Mouse (Mus musculus) C2C12 (cell line): ENCODE measurements around the gene Zscan4b. TPM values are rescaled to one million over a fixed set of nuclear protein-coding genes. Genes with fewer than 3 reads are reported as not detected.
"Not testable (repeated sequence)": the region's sequence is repeated elsewhere in the genome, so short reads cannot be mapped to it uniquely, and the experiment has no call there.

ENCODE experiments used
- H3K27me3 ChIP-seq: one replicate; pipeline ENCODE4 v1.6.1; 2011; ENCODE audit not compliant: control insufficient read depth, insufficient read depth, insufficient read length
- H3K36me3 ChIP-seq: one replicate; pipeline ENCODE4 v1.6.1; 2011; ENCODE audit not compliant: control insufficient read depth, insufficient read depth
- H3K4me3 ChIP-seq: one replicate; pipeline ENCODE4 v1.5.1; 2011; ENCODE audit warnings: mild to moderate bottlenecking, control low read depth; ENCODE audit not compliant: poor library complexity, insufficient read depth, severe bottlenecking
- H3K79me2 ChIP-seq: one replicate; pipeline ENCODE4 v1.6.1; 2011; ENCODE audit not compliant: control insufficient read depth, insufficient read depth
- H3K79me3 ChIP-seq: one replicate; pipeline ENCODE4 v1.6.1; 2011; ENCODE audit warnings: low read depth, control low read depth
- H3ac ChIP-seq: one replicate; pipeline ENCODE3; 2011; ENCODE audit warnings: low read depth; ENCODE audit not compliant: control insufficient read depth, insufficient read length
- long read RNA-seq, 2 experiments: library from polyadenylated mRNA; unstranded; transcript quantifications; one replicate each; pipeline ENCODE4 v2.0.0; 2019 to 2020
- polyA plus RNA-seq: library from polyadenylated mRNA; unstranded; fragments of >200 nt; fragmentation: generic; extraction: Trizol; gene quantifications from one replicate; pipeline ENCODE4 v1.2.1, GENCODE M21; 2012; ENCODE audit warnings: missing spikeins

The Zscan4b gene
- polyA plus RNA-seq, result 0.07 TPM
- long read RNA-seq, experiment 1, result 0 reads
- long read RNA-seq, experiment 2, result 0 reads

- not testable (repeated sequence) for H3K79me3 ChIP-seq, H3K79me2 ChIP-seq, H3K36me3 ChIP-seq, H3K27me3 ChIP-seq, H3ac ChIP-seq, H3K4me3 ChIP-seq
Measured at GRCm38 (mm10) chr7:10904950-10905349, at the start of gene Zscan4b. Gene Zscan4b (minus strand): TSS chr7:10905050.

Other genes with a start within 250 kb of the Zscan4b start
- not detected for gene Nlrp4b, start 217.3 kb downstream of the Zscan4b start, polyA plus RNA-seq
- gene Vmn1r71, start 150.7 kb downstream of the Zscan4b start, polyA plus RNA-seq, result not detected
- gene Zscan4c, start 100.7 kb upstream of the Zscan4b start, polyA plus RNA-seq, result 0.13 TPM
- gene Zscan4-ps1, start 164.6 kb upstream of the Zscan4b start, polyA plus RNA-seq, result 0.05 TPM